Mouse (Mus musculus) 3134 (cell line): ENCODE measurements around the gene Uncx.

Experiments
- DNase-seq: peaks from one replicate; pipeline ENCODE4 v3.0.0-alpha.2; 2011; ENCODE audit warnings: low spot score; ENCODE audit not compliant: insufficient read length; ENCODE audit errors: extremely low read depth

The Uncx gene

DNA sequence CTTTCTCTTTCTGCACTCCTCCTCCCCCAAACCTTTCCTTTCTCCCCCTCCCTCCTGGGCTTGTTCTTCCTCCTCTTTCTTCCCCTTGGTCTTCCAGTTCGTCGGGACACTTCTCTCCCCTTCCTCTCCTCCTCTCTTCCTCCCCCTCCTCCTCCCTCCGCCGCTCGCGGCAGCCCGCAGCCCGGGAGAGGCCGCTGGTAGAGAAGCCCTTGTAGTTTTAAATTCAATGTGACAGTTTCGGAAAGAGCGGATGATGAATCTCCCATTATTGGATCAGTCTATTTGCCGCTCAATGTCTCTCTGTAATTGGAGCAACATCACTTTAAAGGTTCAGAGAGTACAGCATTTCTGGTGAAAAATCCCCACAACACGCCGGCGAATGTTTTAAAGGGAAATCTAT is at the start of gene Uncx:
TSS of gene Uncx (plus strand) at position 281 of the 400 bp plus-strand sequence.
- no peak for DNase-seq

DNA sequence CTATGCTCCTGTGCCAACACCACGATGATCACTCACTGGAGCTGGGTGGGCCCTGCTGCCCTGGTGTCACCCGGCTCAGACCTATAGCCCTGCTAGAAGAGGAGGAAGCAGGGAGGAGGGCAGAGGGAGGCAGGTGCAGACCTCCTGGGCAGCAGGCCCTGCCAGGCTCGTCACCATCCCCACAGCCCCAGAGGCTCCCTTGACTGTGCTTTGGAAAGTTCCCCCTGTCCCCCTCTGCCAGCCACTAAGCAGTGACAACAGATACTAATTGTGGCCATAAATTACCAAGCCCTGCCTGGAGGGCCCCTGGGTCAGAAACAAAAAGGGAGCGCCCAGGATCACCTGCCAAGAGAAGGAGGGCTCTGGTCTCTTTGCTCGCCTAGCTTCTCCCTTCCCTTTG is 49.6 kb upstream of the Uncx start:
- no peak for DNase-seq

DNA sequence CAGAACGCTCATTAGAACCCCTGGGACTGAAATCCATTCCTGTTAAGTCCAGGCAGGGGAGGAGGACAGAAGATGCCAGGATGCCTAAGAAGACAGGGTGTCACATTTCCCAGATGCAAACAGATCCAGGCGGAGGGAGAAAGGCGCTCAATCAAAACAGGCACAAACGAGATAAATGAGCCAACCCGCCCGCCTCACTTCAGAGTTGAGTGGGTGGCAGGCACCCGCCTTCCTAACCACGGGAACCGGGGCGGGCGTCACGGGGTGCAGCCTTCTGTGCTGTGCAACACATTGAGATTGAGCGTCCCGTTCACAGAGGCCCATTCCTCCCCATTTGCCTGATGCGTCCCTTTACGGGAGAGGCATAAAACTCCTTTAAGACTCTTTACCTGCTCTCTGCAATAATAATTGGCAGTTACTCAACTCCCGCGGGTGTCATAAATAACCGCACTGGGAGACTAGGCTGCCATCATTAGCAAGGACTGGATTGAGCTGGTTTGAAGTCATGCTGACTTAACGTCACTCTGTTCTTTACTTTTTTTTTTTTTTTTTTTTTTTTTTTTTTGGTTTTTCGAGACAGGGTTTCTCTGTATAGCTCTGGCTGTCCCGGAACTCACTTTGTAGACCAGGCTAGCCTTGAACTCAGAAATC is 48.1 kb upstream of the Uncx start:
- DNase-seq, result no peak

DNA sequence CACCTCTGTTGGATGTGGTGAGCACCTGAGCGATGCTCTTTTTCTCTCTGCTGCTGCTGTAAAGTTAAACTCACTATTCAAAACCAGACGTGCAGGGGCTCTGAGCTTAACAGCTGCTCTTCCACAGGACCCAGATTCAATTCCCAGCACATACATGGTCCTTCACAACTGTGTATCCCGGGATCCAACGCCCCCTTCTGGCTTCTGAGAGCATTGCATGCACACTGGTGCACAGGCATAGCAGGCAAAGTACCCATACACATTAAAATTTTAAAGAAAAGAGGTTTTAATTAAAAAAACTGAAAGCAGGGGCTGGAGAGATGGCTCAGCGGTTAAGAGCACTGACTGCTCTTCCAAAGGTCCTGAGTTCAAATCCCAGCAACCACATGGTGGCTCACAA is 46.4 kb upstream of the Uncx start:
- DNase-seq, result no peak

DNA sequence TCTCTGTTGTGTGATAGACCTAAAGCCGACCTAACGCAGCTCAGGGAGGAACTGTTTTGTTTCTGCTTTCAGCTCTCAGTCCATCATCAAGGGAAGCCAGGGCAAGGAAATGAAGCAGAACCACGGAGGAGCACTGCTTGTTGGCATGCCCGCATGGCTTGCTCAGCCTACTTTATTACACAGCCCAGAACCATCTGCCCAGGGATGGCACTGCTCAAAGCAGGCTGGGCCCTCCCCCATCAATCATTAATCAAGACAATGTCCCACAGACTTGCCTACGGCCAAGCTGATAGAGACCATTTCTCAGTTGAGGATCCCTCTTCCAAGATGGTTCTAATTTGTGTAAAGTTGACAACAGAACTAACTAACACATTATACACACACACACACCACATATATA is 44.5 kb upstream of the Uncx start:
- DNase-seq, result no peak

DNA sequence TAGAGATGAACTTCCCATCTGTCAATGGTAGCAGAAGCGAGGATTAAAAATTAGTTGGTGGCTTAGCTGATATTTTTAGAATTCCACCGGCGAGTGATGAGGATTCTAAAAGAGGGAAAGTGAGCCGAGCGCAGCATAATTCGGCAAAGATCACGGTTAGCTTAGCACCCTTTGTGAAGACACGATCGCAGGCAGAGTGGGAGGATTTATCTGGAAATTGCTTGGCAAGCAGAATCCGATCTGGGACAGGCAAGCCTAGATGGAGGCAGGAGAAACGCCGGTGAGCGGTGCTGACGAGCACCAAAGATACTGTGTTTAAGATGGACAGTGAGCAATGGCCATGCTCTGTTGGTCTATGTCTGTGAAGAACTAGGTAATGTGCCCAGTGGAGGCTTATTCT is 41.0 kb upstream of the Uncx start:
- no peak for DNase-seq

DNA sequence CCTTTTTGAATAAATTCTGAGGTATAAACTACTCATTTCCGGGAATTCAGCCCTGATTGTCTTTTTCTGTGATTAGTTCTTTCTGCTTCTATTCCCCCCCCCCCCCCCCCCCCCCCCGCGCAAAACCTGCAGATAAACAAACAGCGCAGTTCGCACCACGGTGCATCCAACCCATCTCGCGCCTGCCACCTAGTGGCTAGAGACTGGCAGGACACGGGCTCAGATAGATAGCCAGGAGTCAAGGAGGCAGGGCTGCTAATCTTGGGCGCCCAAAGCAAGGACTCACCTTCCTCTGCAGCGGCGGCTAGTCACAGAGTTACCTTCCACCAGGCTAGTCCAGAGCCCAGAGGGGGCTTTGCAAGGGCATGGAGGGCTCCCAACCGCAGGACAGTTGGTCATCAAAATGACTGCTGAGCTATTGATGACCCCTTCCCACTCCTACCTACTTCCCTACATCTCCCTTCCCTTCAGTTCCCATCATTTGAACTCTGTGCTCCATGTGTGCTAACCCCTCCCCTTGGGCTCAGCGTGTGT is 38.2 kb upstream of the Uncx start:
- DNase-seq, result peak; percentile 28

DNA sequence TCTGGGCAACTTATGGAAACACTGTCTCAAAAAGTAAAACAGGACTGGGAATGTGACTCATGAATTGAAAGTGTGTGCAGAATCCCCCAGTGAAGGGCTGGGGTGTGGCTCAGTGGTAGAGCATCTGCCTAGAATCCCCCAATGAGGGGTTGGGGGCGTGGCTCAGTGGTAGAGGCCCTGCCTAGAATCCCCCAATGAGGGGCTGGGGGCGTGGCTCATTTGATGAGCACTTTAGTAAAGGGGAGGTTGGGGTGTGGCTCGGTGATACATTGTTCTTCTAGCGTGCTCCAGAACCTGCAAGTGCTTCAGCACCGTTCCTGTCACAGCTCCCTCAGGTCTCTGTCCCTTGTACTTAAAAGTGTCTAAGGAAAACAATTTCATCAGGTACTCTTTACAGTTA is 37.1 kb upstream of the Uncx start:
- no peak for DNase-seq

DNA sequence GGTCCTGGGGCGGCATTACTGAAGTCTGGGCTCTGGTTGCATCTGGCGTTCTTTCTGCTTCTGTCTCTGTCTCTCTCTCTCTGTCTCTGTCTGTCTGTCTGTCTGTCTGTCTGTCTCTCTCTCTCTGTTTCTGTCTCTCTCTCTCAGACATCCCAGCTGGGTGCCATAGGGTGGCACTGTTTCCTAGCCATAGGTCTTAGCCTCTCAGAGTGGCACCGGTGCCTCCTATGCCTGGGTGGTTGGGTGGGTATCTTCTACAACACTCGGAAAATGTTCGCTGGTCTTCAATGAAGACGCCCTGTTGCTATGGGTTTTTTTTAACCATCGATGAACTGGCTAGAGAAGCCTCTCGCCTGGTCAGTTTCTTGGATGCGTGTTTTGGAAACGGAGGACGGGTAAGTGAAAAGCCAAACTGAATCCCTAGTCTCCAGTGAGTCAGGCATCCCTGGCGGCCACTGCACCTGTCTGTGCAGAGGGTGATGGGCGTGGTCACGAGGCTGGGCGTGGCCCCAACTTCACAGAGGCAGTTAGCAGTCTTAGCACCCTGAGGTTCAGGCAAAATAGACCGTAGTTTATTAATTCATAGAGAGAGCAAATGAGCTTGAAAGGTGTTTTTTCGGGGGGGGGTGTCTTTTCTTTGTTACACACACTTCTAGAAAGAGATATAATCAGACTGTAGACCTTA is 32.5 kb upstream of the Uncx start:
- DNase-seq, result no peak

DNA sequence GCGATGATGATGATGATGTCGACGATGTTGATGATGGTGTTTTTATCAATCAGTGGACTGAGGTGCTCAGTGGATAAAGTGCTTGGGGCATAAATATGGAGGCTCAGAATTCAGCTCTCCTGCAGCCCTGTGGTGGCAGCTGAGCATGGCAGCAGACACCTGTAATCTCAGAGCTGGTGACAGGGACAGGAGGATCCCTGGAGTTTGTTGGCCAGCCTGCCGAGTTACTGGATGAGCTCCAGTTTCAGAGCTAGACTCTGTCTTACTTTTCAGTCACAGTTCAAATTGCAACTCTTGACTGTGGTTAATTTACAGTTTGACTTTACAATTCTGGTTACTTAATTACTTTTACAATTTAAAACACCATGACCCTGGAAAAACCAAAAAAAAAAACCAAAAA is 31.1 kb upstream of the Uncx start:
- DNase-seq, result no peak

DNA sequence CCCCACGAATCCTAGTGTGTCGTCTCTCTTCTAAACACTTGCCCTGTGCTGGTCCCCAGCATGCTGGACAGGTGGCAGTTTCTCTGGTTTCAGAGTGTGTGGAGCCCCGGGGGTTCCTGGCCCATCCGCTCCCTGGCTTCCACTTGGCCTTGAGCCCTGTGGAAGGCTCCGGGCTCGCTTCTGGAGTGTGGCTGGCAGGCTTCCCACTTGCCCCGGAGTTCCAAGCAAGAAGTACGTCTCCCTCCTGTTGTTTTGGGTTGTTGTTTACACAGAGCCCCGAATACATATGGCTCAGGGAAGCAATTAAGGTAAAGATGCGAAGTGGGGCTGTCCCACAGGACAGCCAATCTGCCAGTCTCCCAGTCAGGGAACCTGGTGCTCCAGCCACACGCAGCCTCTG is 27.0 kb upstream of the Uncx start:
- DNase-seq, result no peak

DNA sequence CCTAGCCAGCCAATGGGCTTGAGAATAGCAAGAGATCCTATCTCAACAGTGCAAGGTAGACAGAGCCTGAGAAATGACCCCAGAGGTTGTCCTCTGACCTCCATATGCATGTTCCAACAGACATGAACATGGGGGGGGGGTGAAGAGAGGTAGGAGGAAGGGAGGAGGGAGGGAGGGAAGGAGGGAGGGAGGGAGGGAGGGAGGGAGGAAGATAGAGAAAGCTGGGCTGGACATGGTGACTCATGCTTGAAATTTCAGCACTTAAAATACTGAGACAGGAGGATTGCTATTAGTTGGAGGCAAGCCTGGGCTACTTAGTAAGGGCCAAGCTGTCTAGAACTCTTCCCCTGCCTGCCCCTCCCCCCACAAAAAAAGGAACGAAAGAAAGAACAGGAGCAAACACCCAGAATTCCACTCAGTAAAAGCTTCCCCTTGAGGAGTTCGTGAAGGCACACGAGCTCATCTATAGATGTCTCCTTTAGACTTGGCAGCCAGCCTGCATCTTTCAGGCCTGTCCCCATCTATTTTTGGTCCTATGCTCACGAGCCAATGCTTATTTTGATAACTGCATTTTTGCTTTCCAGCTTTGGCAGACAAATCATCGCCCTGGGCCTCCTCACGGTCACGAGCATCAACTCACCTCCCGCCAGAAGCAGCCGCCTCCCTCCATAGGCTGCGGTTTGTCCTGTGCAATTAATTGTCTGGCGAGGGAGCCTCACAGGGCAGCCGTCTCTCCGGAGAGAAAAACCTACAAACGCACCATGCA is 23.0 kb upstream of the Uncx start:
- no peak for DNase-seq

DNA sequence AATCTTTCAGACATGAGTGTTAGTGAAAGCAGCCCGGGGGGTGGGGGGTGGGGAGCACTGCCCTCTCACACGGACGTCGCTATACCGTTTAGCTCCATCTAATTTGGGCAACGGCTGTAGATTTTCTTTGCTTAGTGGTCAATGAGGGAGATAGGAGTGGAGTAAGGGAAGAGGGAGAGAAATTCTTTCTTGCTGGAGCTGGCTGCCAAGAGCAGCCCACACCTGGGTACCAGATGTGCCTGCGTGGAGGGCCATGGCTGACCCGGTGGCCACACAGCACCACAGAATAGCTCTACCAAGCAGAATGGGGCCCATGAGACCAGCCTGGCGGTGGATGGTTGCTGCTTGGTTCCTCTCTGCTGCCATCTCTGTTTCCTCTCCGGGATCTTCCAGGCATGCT is 21.3 kb upstream of the Uncx start:
- no peak for DNase-seq

DNA sequence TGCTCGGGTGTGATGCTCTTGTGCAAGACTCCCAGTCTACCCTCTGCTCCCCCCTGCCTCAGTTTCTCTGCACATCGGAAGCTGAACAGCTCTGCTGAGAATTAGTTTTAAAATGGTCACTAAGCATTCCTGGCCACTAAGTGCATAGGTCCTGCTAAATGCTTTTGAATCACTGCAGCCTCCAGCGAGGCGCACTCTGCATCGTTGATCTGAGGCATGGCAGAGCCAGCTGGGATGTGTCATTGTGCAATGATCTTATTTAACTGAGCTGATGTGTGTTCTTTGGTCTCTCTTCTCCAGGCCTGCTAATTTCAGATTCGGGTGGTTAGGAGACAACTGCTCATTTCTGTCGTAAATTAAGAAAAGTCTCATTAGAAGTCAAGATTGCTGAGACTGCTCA is 14.4 kb upstream of the Uncx start:
- no peak for DNase-seq

DNA sequence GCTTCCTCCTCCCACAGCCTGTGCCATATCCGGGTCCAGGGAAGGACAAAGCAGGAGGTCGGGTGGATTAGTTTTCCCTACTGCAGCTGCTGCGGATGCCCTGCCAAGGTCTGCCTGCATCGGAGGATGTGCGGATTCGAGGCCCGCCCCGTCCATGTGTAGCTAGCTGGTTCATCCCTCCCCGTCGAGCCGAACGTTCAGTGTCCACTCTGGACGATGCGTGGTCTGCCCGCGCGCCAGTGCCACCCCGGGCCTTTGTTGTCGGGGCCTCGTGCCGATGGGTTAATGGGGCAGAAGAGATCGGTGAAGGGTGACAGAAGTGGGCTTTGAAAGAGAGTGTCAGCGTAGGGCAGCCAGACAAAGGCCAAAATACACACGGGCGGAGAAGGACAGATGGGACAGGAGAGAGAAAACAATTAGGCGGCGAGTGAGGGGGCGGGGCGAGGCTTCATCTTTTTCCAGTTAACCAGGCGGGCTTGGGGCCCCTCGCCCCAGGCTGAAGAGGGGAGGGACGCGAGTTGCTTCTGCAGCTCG is 7.8 kb upstream of the Uncx start:
- no peak for DNase-seq

DNA sequence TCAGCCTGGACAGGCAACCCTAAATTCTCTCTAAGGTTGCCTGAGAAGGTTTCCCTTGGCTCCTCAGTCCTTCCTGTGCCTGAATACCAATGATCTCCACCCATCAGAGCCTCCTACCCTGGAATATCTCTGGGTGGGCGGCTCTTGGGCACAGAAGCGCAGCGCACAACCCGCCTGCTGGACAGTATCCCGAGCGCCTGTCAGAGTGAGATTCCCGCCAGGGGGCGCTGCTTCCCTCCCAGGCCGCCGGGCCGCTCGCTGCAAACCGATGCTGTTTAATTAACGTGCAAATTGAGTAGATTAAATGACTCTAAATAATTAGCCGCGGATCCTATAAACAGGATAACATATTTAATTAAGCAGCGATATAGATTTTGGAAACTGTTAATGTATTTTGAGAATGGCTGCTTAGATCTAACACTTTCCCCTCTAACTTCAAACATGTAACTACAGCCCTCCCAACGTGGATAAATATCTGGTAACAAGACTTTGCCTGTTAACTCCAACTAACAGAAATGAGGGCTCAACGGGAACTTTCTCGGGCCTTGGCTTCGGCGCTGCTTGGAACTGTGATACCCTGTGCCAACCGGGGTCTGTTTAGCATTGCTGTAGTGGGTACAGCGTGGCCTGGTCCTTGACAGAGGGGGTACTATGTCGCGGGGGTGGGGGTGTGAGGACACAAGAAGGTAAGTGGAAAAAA is 6.9 kb upstream of the Uncx start:
- DNase-seq, result peak; percentile 42

DNA sequence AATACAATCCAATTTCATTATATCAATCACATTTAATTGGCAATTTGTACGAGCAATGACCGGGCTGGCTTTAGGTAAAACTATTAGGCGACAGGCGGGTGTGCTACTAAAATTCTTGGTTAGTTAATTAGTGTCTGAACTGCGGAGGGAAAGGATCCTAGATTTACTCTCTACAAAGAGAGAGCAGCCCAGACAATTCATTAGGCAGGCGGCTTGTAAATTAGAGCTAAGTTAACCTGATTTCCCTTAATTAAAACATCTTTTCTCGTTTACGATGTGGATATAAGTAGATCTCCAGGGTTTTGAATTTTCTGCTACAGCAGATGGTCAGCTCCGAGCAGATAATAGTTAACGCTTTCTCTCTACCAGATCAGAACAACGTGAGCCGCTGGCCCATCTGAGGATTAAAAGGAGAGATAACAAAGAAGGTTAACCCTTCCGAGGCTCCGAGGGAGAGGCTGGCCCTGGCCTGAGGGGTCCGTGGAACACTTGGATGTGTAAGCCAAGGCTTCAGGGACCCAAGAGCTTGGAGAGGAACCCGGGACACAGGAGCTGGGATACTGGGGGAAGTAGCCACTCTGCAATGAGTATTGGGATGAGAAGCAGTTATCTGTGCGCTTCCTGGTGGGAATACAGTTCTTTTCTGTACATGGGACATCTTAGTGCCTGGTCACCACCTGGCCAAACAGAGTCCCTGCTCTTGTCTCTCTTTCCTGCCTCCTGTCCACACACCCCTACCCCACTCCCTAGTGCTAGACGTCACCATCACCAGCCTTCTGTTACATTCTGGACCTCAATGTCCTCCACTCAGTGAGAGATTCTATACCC is 6.2 kb upstream of the Uncx start:
- no peak for DNase-seq

DNA sequence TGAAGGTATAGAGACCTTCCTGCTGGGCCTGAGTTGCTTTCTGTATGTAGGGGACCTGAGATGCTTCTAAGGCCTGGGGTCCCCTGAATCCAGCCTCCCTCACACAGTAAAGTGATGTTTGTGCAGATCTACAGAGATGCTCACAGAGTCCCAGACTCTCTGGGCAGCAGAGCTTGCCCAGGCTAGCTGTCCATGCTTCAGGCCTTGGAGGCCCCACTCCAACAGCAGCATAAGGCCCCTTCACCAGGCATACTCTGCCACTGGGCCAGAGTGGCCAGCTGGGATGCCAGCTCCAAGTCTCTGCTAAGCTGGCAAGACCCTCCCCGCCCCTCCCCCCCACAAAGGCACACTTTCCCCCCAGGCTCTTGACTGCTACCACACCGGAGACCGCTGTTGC is 5.6 kb upstream of the Uncx start:
- no peak for DNase-seq

DNA sequence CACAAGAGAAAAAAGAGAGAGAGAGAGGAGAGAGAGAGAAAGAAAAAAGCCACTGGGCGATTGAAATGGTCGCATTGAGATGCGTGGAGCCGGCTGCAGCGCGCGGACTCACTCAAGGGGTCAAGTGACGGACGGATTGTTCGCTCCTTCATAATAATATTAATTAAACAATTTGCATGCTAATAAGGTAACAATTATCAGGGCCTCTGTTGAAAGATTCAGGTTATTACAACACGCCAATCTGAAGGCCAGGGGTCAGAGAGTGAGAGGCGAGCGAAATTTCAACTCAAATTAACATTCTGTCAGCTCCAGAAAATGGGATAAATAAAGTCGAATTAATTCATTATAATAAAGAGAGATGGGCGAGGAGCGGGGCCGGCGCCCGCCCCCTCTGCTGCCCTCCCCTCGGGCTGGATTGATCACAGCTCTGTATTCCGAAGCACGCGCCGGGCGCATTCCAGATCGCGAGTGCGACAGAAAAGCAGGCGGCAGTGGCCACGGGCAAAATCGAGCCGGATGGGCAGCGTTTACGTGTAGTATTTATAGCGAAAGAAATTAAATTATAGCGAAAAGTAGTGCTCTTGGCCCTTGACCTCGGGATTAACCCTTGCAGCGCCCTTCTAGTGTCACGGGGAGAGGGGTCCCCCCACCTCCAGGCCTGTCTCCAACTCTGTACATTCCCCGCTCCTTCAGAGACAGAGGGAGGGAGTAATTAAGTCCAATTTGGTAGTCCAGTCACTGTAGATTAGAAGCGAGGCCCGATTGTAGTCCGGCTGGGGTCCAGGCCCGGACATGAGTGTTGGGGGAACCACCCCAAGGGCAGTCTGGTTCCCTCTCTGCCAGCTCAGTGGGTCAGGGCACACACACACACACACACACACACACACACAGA is 1.9 kb upstream of the Uncx start:
- DNase-seq, result no peak
